Mouse (Mus musculus): ENCODE results near the gene Gab1. TPM values are rescaled to one million over a fixed set of nuclear protein-coding genes. Genes with fewer than 3 reads are reported as not detected.

Gab1 gene
- total RNA-seq, 2 experiments from 2014 or later: 1.4 to 3.7 TPM

GRCm38 (mm10) chr8:80847912-80848311 lies 32.4 kb downstream of the Gab1 start:
- ATAC-seq (ENCODE audit: poor library complexity, severe bottlenecking): no peak

- no peak for ATAC-seq (ENCODE audit: poor library complexity, severe bottlenecking)
Observed at GRCm38 (mm10) chr8:80845284-80845683, 35.0 kb downstream of the Gab1 start.

GRCm38 (mm10) chr8:80843744-80844434 lies 36.4 kb downstream of the Gab1 start:
- ATAC-seq (ENCODE audit: poor library complexity, severe bottlenecking): no peak

- no peak for ATAC-seq (ENCODE audit: poor library complexity, severe bottlenecking)
Observed at GRCm38 (mm10) chr8:80842514-80842913, 37.8 kb downstream of the Gab1 start.

- ATAC-seq (ENCODE audit: poor library complexity, severe bottlenecking): no peak
Observed at GRCm38 (mm10) chr8:80840090-80840489, 40.2 kb downstream of the Gab1 start.

- no peak for ATAC-seq (ENCODE audit: poor library complexity, severe bottlenecking)
Observed at GRCm38 (mm10) chr8:80838199-80838598, 42.1 kb downstream of the Gab1 start.

GRCm38 (mm10) chr8:80835401-80835800 lies 44.9 kb downstream of the Gab1 start:
- ATAC-seq (ENCODE audit: poor library complexity, severe bottlenecking): no peak

- no peak for ATAC-seq (ENCODE audit: poor library complexity, severe bottlenecking)
Observed at GRCm38 (mm10) chr8:80834443-80834842, 45.9 kb downstream of the Gab1 start.

GRCm38 (mm10) chr8:80832534-80832933 lies 47.8 kb downstream of the Gab1 start:
- no peak for ATAC-seq (ENCODE audit: poor library complexity, severe bottlenecking)

GRCm38 (mm10) chr8:80831876-80832524 lies 48.3 kb downstream of the Gab1 start:
- no peak for ATAC-seq (ENCODE audit: poor library complexity, severe bottlenecking)

GRCm38 (mm10) chr8:80830724-80831566 lies 49.4 kb downstream of the Gab1 start:
- no peak for ATAC-seq (ENCODE audit: poor library complexity, severe bottlenecking)

- no peak for ATAC-seq (ENCODE audit: poor library complexity, severe bottlenecking)
Observed at GRCm38 (mm10) chr8:80830141-80830540, 50.2 kb downstream of the Gab1 start.

- no peak for ATAC-seq (ENCODE audit: poor library complexity, severe bottlenecking)
Observed at GRCm38 (mm10) chr8:80826996-80827395, 53.3 kb downstream of the Gab1 start.

GRCm38 (mm10) chr8:80825136-80825535 lies 55.2 kb downstream of the Gab1 start:
- ATAC-seq (ENCODE audit: poor library complexity, severe bottlenecking): no peak

- ATAC-seq (ENCODE audit: poor library complexity, severe bottlenecking): no peak
Observed at GRCm38 (mm10) chr8:80824426-80824825, 55.9 kb downstream of the Gab1 start.

GRCm38 (mm10) chr8:80823250-80823649 lies 57.1 kb downstream of the Gab1 start:
- ATAC-seq (ENCODE audit: poor library complexity, severe bottlenecking): no peak

- no peak for ATAC-seq (ENCODE audit: poor library complexity, severe bottlenecking)
Observed at GRCm38 (mm10) chr8:80821367-80822225, 58.7 kb downstream of the Gab1 start.

- ATAC-seq (ENCODE audit: poor library complexity, severe bottlenecking): no peak
Observed at GRCm38 (mm10) chr8:80818978-80819377, 61.3 kb downstream of the Gab1 start.

- no peak for ATAC-seq (ENCODE audit: poor library complexity, severe bottlenecking)
Observed at GRCm38 (mm10) chr8:80817065-80817464, 63.3 kb downstream of the Gab1 start.

- ATAC-seq (ENCODE audit: poor library complexity, severe bottlenecking): no peak
Observed at GRCm38 (mm10) chr8:80815179-80815578, 65.1 kb downstream of the Gab1 start.
